Mouse (Mus musculus) leukemia stem cell, adult 10-12 weeks (primary cell): Measurements from ENCODE around the gene 9630041A04Rik. TPM values are rescaled to one million over a fixed set of nuclear protein-coding genes. Genes with fewer than 3 reads are reported as not detected.

Experiments used
- polyA plus RNA-seq: library from polyadenylated mRNA; stranded (reverse); fragments of >175 nt; gene quantifications from 2 replicates; pipeline ENCODE4 v1.2.3, GENCODE M21; 2012; ENCODE audit warnings: low replicate concordance

Gene 9630041A04Rik
- polyA plus RNA-seq: not detected in 2 replicates

DNA sequence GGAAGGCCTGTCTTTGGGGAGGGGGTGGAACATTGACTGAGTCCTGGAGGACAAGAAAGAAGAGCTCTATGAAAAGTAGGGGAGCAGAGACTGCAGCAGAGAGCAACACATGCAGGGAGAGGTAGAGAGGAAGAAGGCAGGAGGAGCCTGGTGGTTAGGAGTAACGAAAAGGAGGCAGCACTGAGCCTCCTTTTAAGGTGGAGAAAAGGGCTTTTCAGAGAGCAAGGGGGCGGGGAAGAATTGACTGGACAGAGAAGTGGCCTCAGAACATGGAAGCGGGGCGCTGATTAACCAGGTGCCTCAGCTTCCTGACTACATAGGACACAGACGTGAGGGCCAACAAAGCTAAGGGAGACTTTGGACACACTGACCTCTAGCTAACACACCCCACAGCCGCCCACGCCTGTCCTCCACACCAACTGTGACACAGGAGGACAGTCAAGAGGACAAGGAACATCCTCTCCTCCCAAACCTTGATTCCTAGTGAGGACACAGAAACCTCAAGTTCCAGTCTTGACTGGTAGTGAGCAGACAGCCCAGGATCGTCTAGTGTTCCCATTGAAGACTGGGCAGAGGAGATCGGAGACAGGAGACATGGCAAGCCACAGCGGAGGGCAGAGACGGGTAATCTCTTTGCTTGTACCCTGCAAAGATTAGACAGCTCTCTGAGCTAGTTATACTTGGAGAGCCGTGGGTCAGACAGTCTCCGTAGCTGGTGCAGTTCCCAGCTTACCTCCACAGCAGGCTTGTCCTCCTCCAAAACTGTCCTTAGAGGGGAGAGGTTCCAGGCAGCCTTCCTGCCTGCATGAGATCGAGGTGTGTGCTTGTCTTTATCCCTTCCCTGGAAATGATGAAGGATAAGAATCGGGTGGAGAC, at the start of gene 9630041A04Rik:
Gene 9630041A04Rik, plus strand, starts transcription at position 246 of the 876 bp plus-strand sequence.

